Mouse (Mus musculus) kidney, postnatal 14 days (tissue): ENCODE data around the gene Guca2a.
A peak's percentile ranks its signal among the peaks of the same experiment; 100 is the strongest.
"Not testable (repeated sequence)": the region's sequence is repeated elsewhere in the genome, so short reads cannot be mapped to it uniquely, and the experiment has no call there.

ENCODE experiments used
- DNase-seq: peaks from one replicate; pipeline ENCODE4 v3.0.0; 2022; ENCODE audit warnings: mixed read lengths

Gene Guca2a

DNA sequence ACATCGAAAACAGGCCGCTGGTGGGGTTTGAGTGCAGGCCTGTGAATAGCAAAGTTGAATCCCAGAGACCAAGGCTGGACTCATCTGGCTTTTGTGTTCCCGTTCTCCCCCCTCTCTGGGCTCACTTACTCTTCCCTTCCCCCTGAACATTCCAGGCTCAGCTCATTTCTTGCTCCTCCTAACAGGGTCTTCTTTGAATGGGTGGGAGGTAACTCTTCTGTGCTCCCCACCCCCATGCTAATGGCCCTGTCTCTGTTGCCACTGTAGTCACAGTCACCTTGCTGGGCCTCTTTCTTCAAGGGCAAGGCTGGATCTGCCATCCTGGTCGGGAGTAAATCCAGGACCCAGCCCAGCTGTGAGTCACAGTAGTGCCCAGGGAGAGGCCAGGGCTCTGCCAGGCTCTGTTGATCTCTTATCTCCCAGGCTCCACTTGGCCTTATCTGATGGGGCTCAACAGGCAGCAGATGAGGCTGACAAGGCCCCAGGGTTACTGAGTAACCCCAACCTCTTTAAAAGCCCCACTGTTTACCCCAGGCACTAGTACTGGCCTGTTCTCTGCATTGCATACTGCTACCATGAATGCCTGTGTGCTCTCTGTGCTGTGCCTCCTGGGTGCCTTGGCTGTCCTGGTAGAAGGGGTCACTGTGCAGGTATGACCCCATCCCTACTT, at the start of gene Guca2a:
Gene Guca2a, plus strand, starts transcription at position 529 of the 670 bp plus-strand sequence.
- peak; percentile 19 for DNase-seq

DNA sequence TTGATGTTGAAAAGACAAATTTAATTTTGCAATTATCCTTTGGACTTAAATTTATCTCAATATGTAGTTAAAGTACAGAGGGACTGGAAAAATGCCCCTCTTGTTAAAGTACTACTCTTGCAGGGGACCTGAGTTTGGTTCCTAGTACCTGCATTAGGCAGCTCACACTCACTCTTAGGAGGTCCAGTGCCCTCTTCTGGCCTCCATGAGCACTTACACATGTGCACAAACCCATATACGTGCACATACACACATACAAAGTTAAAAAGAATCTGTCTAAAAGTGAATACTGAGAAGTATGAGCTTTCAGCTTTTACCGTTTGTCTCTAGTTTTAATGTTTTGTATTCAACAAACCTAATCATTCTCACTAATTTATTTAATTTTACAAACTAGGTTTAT, 49.5 kb upstream of the Guca2a start:
- no peak for DNase-seq

DNA sequence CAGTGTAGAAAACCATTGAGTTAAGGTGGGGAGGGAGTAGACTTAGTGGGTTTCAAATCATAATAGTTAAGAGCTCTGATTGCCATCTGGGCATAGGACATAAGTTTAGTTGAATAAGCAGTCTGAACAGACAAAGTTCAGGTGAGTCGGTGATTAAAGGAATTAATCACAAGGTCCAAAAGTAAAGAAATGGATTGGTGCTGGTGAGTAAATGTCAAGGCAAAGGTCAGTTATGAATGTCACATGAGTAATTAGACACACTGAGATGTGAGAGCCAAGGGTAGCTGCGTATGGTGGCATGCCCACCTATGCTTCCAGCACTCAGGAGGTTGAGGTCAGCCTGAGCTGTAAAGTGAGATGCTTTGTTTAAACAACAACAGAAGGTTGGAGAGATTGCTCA, 48.1 kb upstream of the Guca2a start:
- DNase-seq, result peak; percentile 6

DNA sequence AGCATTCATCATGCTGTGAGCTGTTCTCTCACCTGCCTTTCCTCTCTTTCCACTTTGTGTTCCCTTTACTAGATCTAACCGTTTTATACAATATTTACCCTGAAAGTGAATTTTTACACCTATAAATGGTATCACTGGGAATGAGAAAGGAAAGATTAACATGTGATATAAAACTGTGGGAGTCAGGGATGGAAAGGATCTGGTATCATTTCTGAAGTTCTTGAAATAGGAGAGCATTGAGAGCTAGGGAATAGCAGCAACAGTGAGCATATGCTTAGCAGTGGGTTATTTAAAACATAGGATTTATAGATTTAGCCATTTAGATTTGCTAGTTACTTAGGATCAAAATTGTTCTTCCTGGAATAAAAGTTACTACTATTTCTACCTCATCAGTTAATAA, 47.5 kb upstream of the Guca2a start:
- no peak for DNase-seq

DNA sequence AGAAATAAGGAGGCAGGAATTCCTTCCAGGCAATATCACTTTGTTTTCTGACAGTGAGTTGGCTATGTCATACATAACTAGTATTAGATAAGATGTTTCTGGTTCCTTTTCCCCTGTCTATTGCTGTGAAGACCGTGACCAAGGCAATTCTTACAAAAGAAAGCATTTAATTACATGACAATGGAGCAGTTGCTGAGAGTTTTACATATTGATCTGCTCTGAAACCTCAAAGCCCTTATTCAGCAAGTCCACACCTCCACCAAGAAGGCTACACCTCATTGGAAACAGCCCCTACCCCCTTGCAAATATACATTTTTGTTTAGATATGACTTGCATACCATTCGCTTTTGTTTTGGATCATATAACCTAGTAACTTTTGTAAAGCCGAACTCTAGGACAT, 45.0 kb upstream of the Guca2a start:
- no peak for DNase-seq

DNA sequence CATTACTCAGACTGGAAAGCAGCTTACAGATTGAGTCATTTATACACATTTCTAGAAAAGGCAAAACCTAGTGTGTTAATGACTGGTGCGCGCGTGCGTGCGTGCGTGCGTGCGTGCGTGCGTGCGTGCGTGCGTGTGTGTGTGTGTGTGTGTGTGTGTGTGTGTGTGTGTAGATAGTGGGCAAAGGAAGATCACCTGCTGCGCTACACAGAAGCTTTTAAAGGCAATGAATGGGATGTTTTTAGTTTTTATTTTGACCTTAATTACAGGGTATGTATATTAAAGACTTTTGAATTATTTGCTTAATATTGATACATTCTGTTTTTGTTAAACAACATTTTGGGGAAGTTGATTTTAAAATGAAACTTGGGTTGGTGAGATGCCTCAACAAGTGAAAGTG, 43.2 kb upstream of the Guca2a start:
- DNase-seq, result no peak

DNA sequence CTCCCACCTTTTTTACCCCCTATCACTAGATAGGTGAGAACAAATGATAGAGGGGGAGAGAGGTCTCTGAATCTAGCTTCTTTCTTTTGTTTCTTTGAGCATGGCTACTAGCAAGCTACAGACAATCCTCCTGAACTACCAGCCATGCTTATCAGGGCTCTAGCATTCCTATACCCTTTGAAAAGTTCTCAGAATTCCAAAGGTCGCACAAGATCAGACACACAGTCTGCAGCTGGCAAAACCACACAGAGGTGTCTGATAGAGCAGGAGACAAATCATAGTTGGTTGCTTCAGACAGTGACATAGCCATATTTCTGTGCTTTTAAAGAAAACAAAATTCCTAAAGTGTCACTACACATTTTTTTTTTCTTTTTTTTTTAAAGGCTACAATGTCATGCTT, 37.9 kb upstream of the Guca2a start:
- DNase-seq, result no peak

DNA sequence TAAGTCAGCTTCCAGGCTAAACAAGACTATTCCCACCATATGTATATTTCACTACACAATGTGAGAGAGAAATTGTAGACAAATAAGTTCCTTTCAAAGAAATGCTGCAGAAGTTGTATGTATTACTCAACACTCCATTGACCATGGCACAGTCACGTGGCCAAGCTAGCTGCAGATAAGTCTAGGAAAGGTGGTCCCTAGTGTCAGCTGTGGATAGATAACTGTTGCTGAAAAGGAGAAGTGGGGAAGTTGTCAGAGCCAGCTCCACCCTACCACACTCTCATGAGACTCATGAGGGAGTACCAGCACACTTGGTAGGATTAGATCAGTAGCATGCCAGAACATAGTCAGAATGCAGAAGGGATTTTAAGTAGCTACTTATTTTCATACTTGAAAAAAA, 28.0 kb upstream of the Guca2a start:
- DNase-seq, result no peak

DNA sequence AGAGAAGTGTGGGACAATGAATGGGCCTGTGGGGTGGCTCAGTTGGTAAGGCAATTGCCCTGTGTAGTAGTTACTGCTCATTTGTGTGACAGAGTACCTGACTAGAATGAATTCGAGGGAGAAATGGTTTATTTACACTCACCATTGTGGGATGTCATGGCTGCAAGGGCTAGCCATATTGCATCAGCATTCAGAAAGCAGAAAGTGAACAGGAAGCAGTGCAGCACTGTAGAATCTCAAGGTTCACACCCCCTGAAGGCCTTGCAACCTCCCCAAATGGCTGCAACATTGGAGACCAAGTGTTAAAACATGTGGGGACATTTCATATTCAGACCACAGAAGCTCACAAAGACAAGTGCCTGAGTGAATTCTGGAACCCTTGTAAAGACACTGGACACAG, 23.4 kb upstream of the Guca2a start:
- no peak for DNase-seq

DNA sequence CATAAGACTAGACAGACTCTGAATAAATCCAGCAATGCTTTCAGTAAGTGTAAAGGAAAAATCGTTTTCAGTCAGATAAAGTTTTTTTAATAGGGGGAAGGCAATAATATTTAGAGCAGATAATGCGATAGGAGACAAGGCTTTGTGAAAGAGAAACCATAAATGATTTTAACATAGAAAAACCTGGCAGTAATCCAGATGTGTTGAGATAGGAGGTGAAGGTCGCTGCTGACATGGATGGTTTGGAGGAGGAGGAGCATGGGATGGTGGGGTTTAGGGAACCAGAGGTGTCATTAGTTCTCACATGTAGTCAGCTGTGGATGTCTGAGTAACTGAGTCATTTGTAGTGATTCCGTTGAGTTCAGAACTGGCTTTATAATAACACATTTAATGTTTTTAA, 22.8 kb upstream of the Guca2a start:
- DNase-seq, result no peak

DNA sequence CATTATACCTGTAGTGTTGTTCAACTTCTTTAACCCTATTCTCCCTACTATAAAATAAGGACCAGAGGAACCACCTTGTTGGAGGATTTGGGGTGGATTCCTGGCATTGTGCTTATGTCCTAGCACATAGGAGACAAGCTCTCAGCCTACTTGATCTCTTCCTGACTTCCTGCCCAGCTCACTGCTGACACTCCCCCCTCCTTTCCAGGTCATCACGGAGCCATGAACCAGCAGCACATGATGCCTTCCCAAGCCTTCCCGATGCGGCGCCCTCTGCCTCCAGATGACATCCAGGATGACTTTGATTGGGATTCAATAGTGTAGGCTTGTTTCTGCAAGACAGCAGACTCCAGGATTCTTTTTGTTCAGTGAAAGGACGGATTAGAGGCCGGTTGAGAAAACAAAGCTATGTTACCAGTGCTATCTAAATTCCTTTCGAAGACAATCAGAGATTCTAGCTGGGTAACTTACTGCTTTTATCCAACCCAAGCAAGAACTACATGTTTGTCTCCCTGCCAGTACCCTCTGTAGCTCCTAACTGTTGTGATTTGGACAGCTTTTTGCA, 11.3 kb upstream of the Guca2a start:
- no peak for DNase-seq

DNA sequence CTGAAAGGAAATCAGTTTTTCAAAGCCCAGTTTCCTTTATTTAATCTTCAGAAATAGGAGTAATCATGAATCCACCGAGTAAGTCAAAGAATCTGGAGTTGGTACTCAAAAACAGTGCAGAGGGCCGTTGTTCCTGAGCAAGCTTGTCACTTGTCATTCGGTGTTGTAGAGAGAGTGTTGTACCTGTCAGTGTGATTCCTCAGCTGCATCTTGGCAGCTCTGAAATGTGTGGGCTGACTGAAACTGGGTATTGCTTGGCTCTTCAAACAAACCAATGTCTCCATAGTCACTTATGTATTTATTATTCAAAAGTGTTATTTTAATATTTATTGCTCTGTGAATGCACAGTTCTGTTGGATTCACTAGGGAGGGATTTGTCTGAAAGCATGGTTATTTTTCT, 10.6 kb upstream of the Guca2a start:
- no peak for DNase-seq

DNA sequence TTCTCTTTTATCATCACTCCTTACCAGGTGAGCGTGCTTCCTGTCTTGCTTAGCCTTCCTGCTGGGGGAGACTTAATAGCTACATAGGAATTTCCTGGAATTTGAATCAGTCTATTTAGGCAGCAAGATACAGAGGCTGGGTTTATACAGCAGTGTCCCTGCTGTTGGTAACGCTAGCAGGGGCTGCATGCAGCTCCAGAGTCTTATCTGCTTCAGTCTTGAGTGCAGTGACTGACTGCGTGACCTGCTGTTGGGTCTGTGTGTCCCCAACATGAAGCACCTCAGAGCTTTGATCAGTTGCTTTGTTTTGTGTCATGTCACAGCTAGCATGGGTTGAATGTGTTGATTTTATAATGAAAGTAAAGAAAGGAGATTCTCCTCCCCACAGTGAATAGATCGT, 10.2 kb upstream of the Guca2a start:
- no peak for DNase-seq

DNA sequence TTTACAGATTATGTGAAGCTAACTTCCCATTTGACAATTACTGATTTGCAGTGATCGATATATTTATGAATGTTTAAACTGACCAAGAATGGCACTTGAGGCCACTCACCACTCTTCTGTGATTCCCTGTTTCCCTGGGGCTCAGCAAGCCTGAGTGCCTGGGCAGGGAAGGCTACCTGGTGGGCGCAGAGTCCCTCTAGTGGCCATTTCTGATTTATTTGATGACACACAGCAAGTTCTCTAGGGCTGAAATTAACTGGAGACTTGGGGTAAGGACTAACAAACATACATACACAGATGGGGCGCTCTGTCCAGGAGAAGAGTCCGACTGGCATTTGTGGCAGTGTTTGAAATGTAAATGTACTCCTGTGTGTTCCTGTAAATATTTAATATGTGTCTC, 9.1 kb upstream of the Guca2a start:
- not testable (repeated sequence) for DNase-seq

DNA sequence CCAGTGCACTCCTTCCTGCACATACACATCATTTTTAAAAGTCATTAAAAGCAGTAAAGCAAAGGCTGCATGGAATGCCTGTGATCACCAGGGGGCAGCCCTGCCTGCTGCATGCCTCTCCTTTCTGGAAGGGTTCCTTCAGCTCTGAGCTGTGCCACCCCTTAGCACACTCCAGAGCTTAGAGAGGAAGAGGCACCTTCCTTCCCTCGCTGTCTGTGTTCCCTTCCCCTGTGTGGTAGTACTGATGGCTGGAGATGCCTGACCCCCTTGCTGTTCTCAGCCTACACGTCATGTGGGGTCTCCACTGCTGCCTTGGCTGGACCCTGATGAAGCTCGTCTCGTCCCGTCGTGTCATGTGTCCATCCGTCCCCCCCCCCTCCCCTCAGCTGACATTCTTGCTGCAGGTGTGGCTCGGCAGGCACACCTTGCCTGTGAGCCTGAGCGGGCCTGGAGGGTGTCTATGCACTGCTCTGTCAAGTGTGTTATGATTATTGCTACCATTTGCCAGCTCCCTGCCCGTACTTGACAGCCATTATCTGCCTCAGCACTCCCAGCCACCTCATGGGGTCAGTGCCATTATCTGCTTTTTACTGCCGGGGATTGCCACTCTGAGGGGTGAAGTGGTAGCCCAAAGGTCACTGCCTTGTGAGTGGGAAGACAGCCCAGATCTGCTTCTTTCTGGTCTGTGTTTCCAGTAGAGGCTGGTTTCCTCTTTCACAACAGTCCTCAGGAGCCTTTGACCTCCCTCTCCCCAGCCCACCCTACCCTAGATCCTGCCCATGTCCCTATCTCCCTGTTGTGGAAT, 6.2 kb upstream of the Guca2a start:
- DNase-seq, result peak; percentile 48

DNA sequence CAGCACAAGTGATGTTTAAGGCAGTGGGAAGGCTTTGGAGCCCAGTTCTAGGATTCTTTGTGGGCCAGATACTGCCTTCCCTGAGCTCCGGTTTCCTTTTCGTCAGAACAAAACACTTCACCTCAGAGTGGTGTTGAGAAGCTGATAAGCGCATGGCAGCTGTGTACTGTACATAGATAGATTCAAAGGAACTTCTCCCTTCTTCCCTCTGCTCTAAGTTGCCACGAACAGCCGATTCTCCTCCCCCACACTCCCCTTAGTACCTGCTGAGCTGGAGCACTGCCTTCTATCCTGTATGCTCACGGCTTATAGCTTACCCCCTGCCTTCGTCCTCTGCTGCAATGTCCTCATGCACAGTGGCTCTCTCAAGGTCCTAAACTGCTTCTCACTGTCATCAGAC, 4.8 kb upstream of the Guca2a start:
- DNase-seq, result no peak

DNA sequence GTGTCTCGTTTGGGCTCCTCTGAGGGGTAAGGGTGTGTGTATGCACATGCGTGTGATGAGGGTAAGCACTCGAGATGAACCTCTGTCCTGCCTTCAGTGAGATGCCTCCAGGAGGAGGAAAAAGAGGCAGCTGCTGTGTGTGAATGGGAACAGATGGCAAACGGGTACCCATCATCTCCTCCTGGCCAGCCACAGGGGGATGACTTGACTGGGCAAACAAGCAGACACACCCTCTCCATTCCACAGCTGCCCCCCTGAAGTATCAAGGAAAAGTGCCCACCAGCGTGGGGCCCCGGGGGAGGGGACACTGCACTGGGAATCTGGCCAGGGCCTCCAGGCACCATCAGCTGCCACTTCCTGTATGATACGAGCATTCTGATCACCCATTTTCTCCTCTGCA, 4.2 kb upstream of the Guca2a start:
- DNase-seq, result no peak

DNA sequence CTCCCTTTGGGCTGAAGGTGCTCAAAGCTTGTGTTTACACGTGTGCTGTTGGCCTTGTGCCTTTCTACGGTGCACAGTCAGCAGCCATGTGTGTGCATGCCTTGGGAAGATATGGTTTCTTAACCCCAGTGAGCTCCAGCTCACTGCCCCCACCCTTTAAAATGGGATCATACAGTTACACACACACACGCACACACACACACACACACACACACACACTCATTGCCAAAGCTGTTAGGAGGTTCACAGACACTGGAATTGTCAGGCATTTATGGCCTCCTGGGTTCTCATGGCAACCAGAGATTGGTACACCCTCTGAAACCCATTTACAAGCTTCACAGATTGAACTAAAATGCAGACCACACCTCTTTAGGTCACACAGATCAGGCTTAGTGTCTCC, 3.6 kb upstream of the Guca2a start:
- no peak for DNase-seq

DNA sequence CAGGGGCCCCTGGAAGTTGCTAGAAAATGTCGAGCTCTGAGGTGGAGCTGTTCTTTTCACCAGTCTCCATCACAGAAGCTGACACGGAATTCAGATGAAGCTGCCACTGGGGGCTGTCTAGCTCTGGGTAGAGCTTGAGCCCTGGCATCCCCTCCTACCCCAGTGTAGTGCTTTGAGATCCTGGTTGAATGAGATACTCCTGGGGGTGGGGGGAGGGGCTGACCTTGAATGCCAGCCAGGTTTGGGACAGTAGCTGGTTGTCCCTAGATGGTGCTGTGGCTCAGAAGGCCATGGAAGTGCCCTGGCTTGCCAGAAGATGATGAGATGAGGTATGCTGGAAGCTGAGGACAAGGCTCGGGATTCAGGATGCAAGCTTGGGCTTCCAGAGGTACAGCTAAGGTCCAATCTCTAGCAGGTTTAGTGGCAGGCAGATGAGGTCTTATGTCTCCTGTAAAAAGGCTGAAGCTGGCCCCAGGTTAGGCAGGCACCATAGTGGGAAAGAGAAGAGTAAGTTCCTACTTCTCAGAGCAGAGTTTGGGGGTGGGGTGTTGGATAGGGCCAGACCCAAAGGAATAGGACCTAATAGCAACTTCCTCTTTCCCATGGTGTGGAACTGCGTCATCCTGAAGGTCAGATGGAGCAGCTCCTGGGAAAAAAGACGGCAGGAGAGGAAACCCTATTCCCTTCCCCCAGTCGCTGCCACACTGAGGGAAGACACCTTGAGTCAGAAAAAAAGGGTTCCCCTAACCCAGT, 2.4 kb upstream of the Guca2a start:
- DNase-seq, result no peak

DNA sequence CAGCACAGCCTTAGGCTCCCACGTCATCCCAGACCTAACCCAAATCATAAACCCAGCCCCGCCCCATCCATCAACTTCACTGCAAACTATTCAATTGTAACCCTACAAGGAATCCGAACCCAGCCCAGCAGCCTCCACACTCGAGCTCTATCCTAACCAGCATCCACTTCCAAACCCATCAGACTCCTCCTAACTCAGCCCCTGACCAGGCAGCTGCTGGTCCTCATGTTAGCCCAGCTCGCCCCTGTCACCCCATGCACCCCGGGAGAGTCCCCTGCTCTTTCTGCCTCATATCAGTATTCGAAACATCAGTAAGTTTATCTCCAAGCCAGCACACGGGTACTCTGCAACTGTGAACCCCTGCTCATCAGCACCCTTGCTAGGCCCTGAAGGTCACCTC, 1.8 kb upstream of the Guca2a start:
- DNase-seq, result no peak

DNA sequence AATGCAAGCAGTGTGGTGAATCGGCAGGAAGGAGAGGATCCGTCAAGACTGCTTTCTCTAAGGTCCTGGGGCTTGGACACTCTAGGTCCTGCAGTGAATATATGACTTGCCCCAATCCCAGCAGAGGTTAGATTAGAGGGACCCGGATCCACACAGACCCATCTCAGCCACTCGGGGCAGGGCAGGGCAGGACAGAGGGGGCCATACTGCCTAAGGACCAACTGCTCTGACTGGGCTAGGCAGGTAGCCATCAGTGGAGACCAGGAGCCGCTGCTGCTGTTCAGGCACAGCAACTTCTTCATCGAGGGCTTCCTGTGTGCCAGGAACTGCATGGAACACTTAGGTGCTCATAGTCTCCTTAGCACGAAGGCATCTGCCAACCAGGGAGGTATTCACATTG, 773 bp upstream of the Guca2a start:
- DNase-seq, result no peak

DNA sequence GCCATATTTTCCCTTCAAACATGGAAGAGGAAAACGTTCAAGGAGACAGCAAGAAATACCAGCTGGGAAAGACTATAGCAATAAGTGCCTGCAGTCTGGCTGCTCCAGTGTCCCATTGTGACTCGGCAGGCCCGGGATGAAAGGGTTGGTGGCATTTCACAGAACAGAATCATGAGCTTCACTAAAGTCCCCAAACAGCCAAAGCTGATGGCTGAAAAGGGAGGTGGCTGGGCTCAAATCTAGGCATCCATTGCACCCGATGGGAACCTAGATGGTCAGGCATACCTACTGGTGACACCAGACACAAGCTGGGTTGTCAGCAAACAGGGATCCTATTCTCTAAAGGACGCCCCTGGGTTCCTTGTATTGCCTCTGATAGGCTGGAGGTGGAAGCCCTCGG, 442 bp downstream of the Guca2a start:
- no peak for DNase-seq

DNA sequence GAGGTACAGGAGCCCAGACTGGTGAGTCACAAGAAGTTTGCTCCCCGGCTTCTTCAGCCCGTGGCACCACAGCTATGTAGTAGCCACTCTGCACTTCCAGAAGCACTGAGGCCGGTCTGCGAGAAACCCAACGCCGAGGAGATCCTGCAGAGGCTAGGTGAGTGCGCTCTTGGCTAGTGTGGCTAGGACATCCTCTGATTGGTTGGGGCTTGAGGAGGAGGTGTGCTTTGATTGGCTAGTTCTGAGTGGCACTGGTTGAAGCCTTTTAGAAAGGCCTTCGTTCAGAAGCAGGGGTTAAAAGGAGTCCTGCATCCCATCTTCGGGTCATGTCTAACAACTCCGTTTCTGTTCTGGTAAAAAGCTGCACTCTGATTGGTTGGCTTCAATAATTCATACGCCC, 1.2 kb downstream of the Guca2a start:
- DNase-seq, result no peak

DNA sequence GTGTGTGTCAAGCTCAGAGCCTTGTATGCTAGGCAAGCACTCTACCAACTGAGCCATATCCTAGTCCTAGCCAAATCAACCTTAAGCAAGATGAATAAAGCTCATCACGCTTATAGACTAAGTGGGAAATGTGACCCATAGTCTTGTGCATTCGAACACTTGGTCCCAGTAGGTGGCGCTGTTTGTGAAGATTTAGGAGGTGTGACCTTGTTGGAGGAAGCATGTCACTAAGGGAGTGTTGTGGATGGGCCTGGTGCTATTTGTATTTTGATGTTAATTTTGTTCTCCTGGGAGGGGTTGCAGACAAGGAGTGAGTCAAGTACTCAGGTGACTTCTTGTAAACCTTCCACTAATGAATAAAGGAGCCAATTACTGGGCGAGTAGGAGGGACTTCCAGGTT, 5.2 kb downstream of the Guca2a start:
- DNase-seq, result no peak
